Mouse (Mus musculus) hindbrain, postnatal 0 days (tissue): ENCODE measurements around the gene Cbx6. TPM values are rescaled to one million over a fixed set of nuclear protein-coding genes. Genes with fewer than 3 reads are reported as not detected.

ENCODE experiments used
- ATAC-seq: fragments of 200-750 bp; cut with Nextera tagmentation; 2 replicates; pipeline ENCODE4 v1.8.0; 2017; ENCODE audit warnings: mild to moderate bottlenecking, moderate TSS enrichment, moderate library complexity
- DNase-seq: peaks from one replicate; pipeline ENCODE4 v3.0.0-alpha.2; 2015; ENCODE audit warnings: low spot score
- H3K27ac ChIP-seq: fragments of 300-500 bp; sonication (generic); 2 replicates; pipeline ENCODE4 v1.5.1; 2014; ENCODE audit warnings: mild to moderate bottlenecking
- H3K27me3 ChIP-seq: fragments of 300-500 bp; sonication (generic); 2 replicates; pipeline ENCODE4 v1.6.1; 2014; ENCODE audit warnings: low read length, mixed read lengths; ENCODE audit not compliant: insufficient read depth
- H3K36me3 ChIP-seq: fragments of 300-500 bp; sonication (generic); 2 replicates; pipeline ENCODE4 v1.6.1; 2014; ENCODE audit warnings: low read length, mixed read lengths; ENCODE audit not compliant: insufficient read depth
- H3K4me1 ChIP-seq: fragments of 300-500 bp; sonication (generic); 2 replicates; pipeline ENCODE4 v1.6.1; 2014; ENCODE audit warnings: antibody characterized with exemption, low read length, mixed read lengths; ENCODE audit not compliant: insufficient read depth
- H3K4me2 ChIP-seq: fragments of 300-500 bp; sonication (generic); 2 replicates; pipeline ENCODE4 v1.6.1; 2014; ENCODE audit warnings: low read depth, mild to moderate bottlenecking, low read length, moderate library complexity, mixed read lengths
- H3K4me3 ChIP-seq: fragments of 300-500 bp; sonication (generic); 2 replicates; pipeline ENCODE4 v1.5.1; 2014; ENCODE audit warnings: low read length
- H3K9ac ChIP-seq: fragments of 300-500 bp; sonication (generic); replicated peaks from 2 replicates; pipeline ENCODE4 v1.6.1; 2014; ENCODE audit warnings: mild to moderate bottlenecking, low read length, moderate library complexity, mixed read lengths
- H3K9me3 ChIP-seq: fragments of 300-500 bp; sonication (generic); 2 replicates; pipeline ENCODE4 v1.6.1; 2016; ENCODE audit warnings: low read length, mixed read lengths
- CTCF ChIP-seq: IDR thresholded peaks from 2 replicates; pipeline ENCODE4 v1.5.1; 2016; ENCODE audit warnings: antibody characterized with exemption, control low read depth, low read depth
- WGBS: fragments of 180-500 bp; shearing (Covaris S2); extraction: QIAGEN DNeasy Blood & Tissue Kit; methylation state at CpG from one replicate; pipeline ENCODE4 v1.1.7; 2014; 5-methylcytosine and 5-hydroxymethylcytosine counted together
- polyA plus RNA-seq: library from polyadenylated mRNA; unstranded; fragments of >200 nt; fragmentation: Nextera tagmentation; extraction: Ambion mirVana; gene quantifications from 2 replicates; pipeline ENCODE4 v1.2.1, GENCODE M21; 2015
- total RNA-seq: library from RNA; depleted of rRNA; stranded (reverse); fragments of >200 nt; gene quantifications from 2 replicates; pipeline ENCODE4 v1.2.3, GENCODE M21; 2014

The Cbx6 gene
- total and polyA plus RNA-seq, 2 experiments from 2014 or later: 56.6 to 107 TPM

DNA sequence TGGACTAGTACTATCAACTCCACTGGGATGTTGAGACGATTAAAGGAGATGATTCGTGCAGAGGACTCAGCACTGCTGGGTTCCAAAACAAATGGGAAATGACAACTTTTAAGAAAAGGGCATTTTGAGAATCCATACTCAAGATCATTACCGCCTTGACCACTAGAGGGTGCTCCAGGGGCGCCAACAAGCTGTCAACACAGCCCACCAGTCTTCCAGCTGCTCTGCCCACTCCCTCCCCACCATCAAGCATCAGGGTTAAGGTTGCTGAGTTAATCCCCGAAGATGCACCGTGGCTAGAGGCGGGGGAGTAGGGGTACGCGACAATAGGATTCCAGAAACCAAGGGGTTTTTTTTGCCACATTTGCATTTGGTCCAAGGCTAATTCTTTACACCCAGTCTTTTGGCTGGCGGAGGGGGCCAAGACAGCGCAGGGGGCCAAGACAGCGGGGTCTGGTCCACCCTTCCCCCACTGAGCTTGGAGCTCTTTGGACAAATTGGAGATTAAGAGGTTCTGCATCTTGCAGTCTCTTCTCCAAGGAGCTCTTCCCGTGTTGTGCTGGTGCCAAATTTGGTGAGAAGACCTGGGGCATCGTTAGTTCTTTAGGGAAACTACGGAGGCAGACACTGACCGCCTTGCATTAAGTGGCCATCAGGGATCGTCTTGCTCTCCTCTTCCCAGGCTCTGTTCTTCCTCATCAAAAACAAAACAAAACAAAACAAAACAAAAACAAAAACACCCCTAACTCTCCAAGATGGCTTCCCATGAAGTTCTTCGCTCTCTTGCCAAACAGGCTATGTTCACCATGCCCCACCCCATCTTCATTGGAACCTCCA, 2.2 kb downstream of the Cbx6 start:
- WGBS: 12% methylated on average over 18 of the region's 18 CpGs
- peak; percentile 90 for DNase-seq

DNA sequence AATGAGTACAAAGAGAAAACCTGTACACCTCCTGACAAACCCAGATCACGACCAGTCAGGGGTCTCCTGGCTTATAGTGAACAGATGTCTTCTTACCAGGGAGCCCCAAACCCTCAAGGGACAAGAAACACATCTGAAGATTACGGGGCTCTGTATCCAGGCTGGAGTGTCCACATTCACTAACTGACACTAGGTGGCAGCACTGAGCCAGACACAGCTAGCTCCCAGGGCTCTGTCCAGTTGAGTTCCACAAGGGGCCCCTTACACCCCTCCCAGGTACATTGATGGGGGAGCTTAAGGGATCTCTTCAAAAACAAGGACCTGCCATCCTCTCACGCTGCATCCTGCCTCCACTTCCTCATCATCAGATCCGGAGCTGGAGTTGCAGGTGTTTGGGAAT, 4.1 kb downstream of the Cbx6 start:
- Histone ChIP-seq H3K9ac (0 out of 2 replicates have a peak overlapping the region, but pooled peaks have one; percentile 9), H3K27me3 (no peaks in the 10 kb centered on the region)
- WGBS: 11% methylated on average over 4 of the region's 4 CpGs

More for the DNA sequence above, 2.2 kb downstream of the Cbx6 start:
- H3K27ac ChIP-seq: peak overlapping the region; percentile 95; the same call in 1 of the 2 replicates
- no peaks in the 10 kb centered on the region for H3K9me3 ChIP-seq
- H3K27me3 ChIP-seq: no peaks in the 10 kb centered on the region
- peak overlapping the region; percentile 83 for H3K4me3 ChIP-seq
- H3K4me1 ChIP-seq: peaks cover 21% of the 10 kb centered on the region
- peak overlapping the region; percentile 80 for H3K9ac ChIP-seq
- no peaks in the 10 kb centered on the region; the same call in 1 of the 2 replicates for H3K36me3 ChIP-seq
- H3K4me2 ChIP-seq: peak overlapping the region; percentile 100
- peak; percentile 93 for TF ChIP-seq CTCF
- no peak for ATAC-seq

DNA sequence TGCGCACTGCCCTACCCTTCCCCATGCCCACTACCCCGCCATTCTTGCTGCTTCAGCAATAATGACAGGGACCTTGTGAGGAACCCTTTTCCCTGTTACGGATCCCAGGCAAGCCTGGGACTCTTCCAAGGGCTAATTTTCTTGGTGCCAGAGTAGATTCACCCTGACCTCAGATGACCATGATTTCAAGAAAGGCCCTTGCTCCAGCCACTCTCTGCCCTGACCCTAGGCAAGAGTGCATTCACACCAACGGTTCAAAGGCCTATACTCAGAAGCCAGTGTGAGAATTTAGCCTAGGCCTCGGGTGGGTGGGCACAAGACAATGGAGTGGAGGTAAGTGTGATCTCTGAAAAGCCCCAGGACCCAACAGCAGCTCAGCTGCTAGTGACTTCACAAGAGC, 5.1 kb downstream of the Cbx6 start:
- H3K9me3 ChIP-seq: no peaks in the 10 kb centered on the region
- H3K4me3 ChIP-seq: no peak overlapping the region
- DNase-seq (no peak), ATAC-seq (no peak)
- TF ChIP-seq CTCF: no peak
- WGBS: 66% methylated on average over 5 of the region's 5 CpGs
- peaks cover 18% of the 10 kb centered on the region for H3K4me1 ChIP-seq
- 0 out of 2 replicates have a peak overlapping the region, but pooled peaks have one; percentile 34 for H3K4me2 ChIP-seq
- H3K9ac ChIP-seq: no peak overlapping the region
- H3K27me3 ChIP-seq: no peaks in the 10 kb centered on the region
- no peak overlapping the region for H3K27ac ChIP-seq
- no peaks in the 10 kb centered on the region; the same call in 1 of the 2 replicates for H3K36me3 ChIP-seq

More for the DNA sequence above, 4.1 kb downstream of the Cbx6 start:
- H3K4me3 ChIP-seq: no peak overlapping the region
- ATAC-seq: no peak
- peak; percentile 90 for DNase-seq
- peaks cover 21% of the 10 kb centered on the region for H3K4me1 ChIP-seq
- H3K4me2 ChIP-seq: no peak overlapping the region
- H3K9me3 ChIP-seq: no peaks in the 10 kb centered on the region
- no peaks in the 10 kb centered on the region; the same call in 1 of the 2 replicates for H3K36me3 ChIP-seq
- TF ChIP-seq CTCF: peak; percentile 92
- H3K27ac ChIP-seq: no peak overlapping the region

DNA sequence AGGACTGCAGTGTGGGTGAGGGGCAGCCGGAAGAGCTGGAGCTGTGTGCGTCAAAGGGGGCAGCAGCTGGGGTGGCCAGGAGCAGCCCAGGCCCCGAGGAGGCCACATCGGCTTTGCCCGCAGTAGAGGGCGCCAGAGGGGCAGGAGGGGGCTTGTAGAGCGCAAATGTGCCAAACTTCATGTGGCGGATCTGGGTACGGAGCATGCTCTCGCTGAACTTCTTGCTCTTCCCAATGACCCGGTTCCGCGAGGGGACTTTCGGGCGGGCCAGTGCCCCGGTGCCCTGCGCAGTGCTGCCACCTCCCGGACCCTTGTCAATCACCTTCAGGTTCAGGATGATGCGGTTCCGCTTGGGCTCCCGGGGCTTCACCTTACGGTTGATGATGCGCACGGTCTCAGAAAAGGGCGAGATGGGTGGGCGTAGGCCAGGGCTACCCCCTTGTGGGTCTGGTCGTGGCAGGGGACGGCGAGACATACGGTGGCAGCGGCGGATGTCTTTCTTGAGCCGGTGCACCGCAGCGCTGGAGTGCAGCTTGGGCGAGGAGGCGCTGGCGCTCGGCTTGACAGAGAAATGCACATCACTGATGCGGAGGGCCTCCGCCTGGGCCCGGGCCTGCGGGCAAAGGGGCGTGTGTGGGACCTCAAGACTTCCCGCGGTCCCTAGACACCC, 6.0 kb downstream of the Cbx6 start:
- Histone ChIP-seq H3K4me1 (peaks cover 17% of the 10 kb centered on the region), H3K4me2 (peak overlapping the region; percentile 34), H3K9me3 (no peaks in the 10 kb centered on the region), H3K4me3 (no peak overlapping the region), H3K27ac (no peak overlapping the region), H3K27me3 (no peaks in the 10 kb centered on the region), H3K36me3 (no peaks in the 10 kb centered on the region; the same call in 1 of the 2 replicates), H3K9ac (0 out of 2 replicates have a peak overlapping the region, but pooled peaks have one; percentile 17)
- 63% methylated on average over 46 of the region's 46 CpGs for WGBS
- DNase-seq (peak; percentile 67), ATAC-seq (no peak; the same call in 1 of the 2 replicates)
- peak; percentile 67 for TF ChIP-seq CTCF

DNA sequence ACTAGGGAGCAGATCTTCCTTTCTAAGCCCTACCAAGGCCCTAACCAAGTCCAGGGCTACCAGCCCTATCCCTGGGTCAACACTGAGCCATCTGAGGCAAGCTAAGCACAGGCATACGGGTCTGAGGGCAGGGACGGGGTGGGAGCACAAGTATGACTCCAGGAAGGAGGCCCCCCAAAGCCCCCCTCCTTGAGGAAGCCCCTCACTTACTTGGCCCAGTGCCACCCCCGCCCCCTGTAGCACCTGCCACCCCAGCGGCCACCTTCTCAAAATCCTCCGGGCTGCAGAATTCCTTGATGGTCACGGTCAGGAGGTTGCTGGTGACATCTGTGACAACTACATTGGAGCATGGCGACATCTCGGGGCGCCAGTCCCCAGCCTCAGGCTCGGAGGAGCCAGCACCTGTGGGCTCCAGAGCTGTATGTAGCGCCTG, 6.7 kb downstream of the Cbx6 start:
- WGBS: 66% methylated on average over 11 of the region's 11 CpGs
- H3K27ac ChIP-seq: no peak overlapping the region
- H3K9ac ChIP-seq: 0 out of 2 replicates have a peak overlapping the region, but pooled peaks have one; percentile 24
- no peaks in the 10 kb centered on the region for H3K9me3 ChIP-seq
- peaks cover 12% of the 10 kb centered on the region for H3K4me1 ChIP-seq
- DNase-seq (no peak), ATAC-seq (no peak)
- H3K36me3 ChIP-seq: peaks cover 6% of the 10 kb centered on the region; the same call in 1 of the 2 replicates
- no peak overlapping the region for H3K4me3 ChIP-seq
- no peak for TF ChIP-seq CTCF
- H3K27me3 ChIP-seq: no peaks in the 10 kb centered on the region
- peak overlapping the region; percentile 34; the same call in 1 of the 2 replicates for H3K4me2 ChIP-seq

DNA sequence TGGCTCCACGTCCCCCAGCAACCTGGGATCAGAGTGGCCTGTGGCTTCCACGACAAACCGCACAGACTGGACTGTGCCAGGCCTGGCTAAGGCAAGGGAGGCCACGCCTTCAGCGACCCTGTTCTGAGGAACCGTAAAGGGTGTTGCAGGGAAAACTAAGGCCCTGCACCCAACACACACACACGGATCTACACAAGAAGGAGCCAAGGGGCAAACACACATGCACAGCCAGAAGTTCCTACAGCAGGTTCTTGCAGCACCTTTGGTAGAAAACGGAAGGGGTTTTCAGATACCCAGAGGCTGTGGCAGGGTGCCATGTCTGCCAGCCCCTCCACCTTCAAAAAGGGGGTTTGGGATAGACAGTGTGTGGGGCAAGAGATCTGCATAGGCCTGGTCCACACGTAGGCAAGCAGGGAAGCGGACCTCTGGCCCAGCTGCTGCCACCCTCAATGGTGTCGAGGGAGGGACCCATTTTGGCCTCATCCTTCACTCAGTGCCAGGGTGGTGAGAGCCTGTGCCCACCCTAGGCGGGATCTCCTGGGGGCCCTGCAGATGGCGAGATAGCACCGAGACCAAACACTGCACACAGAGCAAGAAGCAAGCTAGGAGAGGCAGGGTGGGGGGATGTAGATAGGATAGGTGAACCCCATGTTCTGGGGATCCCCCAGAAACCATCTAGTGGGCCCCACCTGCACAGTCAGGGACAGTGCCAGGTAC, 7.3 kb downstream of the Cbx6 start:
- Histone ChIP-seq H3K27ac (no peak overlapping the region; the same call in 1 of the 2 replicates), H3K4me3 (no peak overlapping the region), H3K36me3 (peaks cover 6% of the 10 kb centered on the region; the same call in 1 of the 2 replicates), H3K4me1 (peaks cover 6% of the 10 kb centered on the region; the same call in 1 of the 2 replicates), H3K9me3 (no peaks in the 10 kb centered on the region), H3K4me2 (no peak overlapping the region), H3K27me3 (no peaks in the 10 kb centered on the region), H3K9ac (0 out of 2 replicates have a peak overlapping the region, but pooled peaks have one; percentile 24)
- DNase-seq (no peak), ATAC-seq (no peak)
- 73% methylated on average over 14 of the region's 14 CpGs for WGBS
- no peak for TF ChIP-seq CTCF
